Mouse (Mus musculus) C2C12 (cell line): ENCODE measurements at regions not wholly inside any gene's neighbourhood (a gene's known extent, or its start where the extent isn't known, plus 50 kb on each side); places are given as distances from the start of the nearest gene placed in this dataset.

Experiments used
- CEBPB ChIP-seq: IDR thresholded peaks from one replicate; pipeline ENCODE4 v1.6.1; 2011; ENCODE audit warnings: low read depth, mild to moderate bottlenecking, control low read depth, moderate library complexity
- CTCF ChIP-seq: IDR thresholded peaks from one replicate; pipeline ENCODE4 v1.5.1; 2011; ENCODE audit not compliant: control insufficient read depth, insufficient read depth, insufficient read length
- MAX ChIP-seq: IDR thresholded peaks from one replicate; pipeline ENCODE4 v1.6.1; 2011; ENCODE audit warnings: mild to moderate bottlenecking, control low read depth
- MYOG ChIP-seq: IDR thresholded peaks from one replicate; pipeline ENCODE4 v1.6.1; 2011; ENCODE audit not compliant: control insufficient read depth, insufficient read length; ENCODE audit errors: extremely low read depth

GRCm38 (mm10) chr16:24225090-24225489 is 168.2 kb upstream of the Lpp start:
- TF ChIP-seq CTCF: no peak
- no peak for TF ChIP-seq CEBPB
- TF ChIP-seq MYOG: no peak
- TF ChIP-seq MAX: no peak
